ENCODE assay signal across 9 mouse cellular contexts in genomic region chr11:98699911-98700310, GRCm38 (mm10). TPM values are rescaled to one million over a fixed set of nuclear protein-coding genes. Genes with fewer than 3 reads are reported as not detected.
DNase-seq lines count a peak whose midpoint lies in the region; ATAC-seq lines count a peak whose summit lies in the region.
"Had no signal": no experiment of that assay in that cellular context is flagged by ENCODE, and none has a peak within 500 bp of the region (broad histone marks: within the 10 kb centered on the region; RNA-seq: fewer than 3 reads in every experiment).

No protein-coding gene starts in this region.

- ATAC-seq in kidney, embryonic 15.5 days (replicated peaks; ENCODE audit: low FRiP score), result 0 out of 2 replicates have a peak, but pooled peaks have one; percentile 34
- peak; percentile 19; the same call in 1 of the 2 replicates for ATAC-seq in liver, embryonic 13.5 days (ENCODE audit: low read depth)
- 0 out of 2 replicates have a peak, but pooled peaks have one; percentile 46 for ATAC-seq in neural tube, embryonic 15.5 days (ENCODE audit: low FRiP score)

- no peak overlapping the region for H3K27ac ChIP-seq in kidney, embryonic 15.5 days
- H3K27ac ChIP-seq in liver, embryonic 13.5 days, result no peak overlapping the region
- H3K27ac ChIP-seq in neural tube, embryonic 15.5 days (replicated peaks), result no peak overlapping the region

- H3K4me1 ChIP-seq in kidney, embryonic 15.5 days, result peaks cover 76% of the 10 kb centered on the region
- 0 out of 2 replicates have a peak, but pooled peaks cover 7% of the 10 kb centered on the region for H3K4me1 ChIP-seq in liver, embryonic 13.5 days (replicated peaks)
- H3K4me1 ChIP-seq in neural tube, embryonic 15.5 days, result no peaks in the 10 kb centered on the region

- WGBS in kidney, embryonic 15.5 days, result 28% methylated on average over 4 of the region's 4 CpGs
- 34% methylated on average over 4 of the region's 4 CpGs for WGBS in liver, embryonic 13.5 days (ENCODE audit: insufficient replicate concordance)
- 46% methylated on average over 4 of the region's 4 CpGs for WGBS in neural tube, embryonic 15.5 days

- peaks cover 21% of the 10 kb centered on the region for H3K36me3 ChIP-seq in kidney, embryonic 15.5 days
- H3K36me3 ChIP-seq in liver, embryonic 13.5 days, result peaks cover 26% of the 10 kb centered on the region
- peaks cover 25% of the 10 kb centered on the region for H3K36me3 ChIP-seq in neural tube, embryonic 15.5 days

- H3K9ac ChIP-seq in kidney, embryonic 15.5 days, result no peak overlapping the region
- H3K9ac ChIP-seq in liver, embryonic 13.5 days, result no peak overlapping the region
- no peak overlapping the region for H3K9ac ChIP-seq in neural tube, embryonic 15.5 days (replicated peaks)

- H3K9me3 ChIP-seq in kidney, embryonic 15.5 days (replicated peaks), result no peaks in the 10 kb centered on the region
- no peaks in the 10 kb centered on the region for H3K9me3 ChIP-seq in liver, embryonic 13.5 days (replicated peaks)
- H3K9me3 ChIP-seq in neural tube, embryonic 15.5 days (replicated peaks), result no peaks in the 10 kb centered on the region

- peak; percentile 66 for DNase-seq in A20 (ENCODE audit: low read depth, low spot score)
- peak; percentile 70 for DNase-seq in R1 (ENCODE audit: low read depth, low spot score)
- peak; percentile 86 to 91 for DNase-seq in cerebellum, postnatal 25 days
- peak; percentile 81 for DNase-seq in gastrocnemius, postnatal 10 days
- DNase-seq in liver, embryonic 13.5 days, result peak; percentile 64
- peak; percentile 75 for DNase-seq in thymus, postnatal 0 days (ENCODE audit: low spot score)

- no peak overlapping the region for H3K4me3 ChIP-seq in kidney, embryonic 15.5 days (replicated peaks)
- H3K4me3 ChIP-seq in liver, embryonic 13.5 days (replicated peaks), result no peak overlapping the region
- H3K4me3 ChIP-seq in neural tube, embryonic 15.5 days (replicated peaks), result no peak overlapping the region
- H3K4me3 ChIP-seq: erythroblast, embryonic 14.5 days had no signal

- no peaks in the 10 kb centered on the region for H3K27me3 ChIP-seq in kidney, embryonic 15.5 days
- no peaks in the 10 kb centered on the region for H3K27me3 ChIP-seq in liver, embryonic 13.5 days
- H3K27me3 ChIP-seq in neural tube, embryonic 15.5 days (replicated peaks), result no peaks in the 10 kb centered on the region

- no peak overlapping the region for H3K4me2 ChIP-seq in kidney, embryonic 15.5 days
- no peak overlapping the region for H3K4me2 ChIP-seq in liver, embryonic 13.5 days
- no peak overlapping the region for H3K4me2 ChIP-seq in neural tube, embryonic 15.5 days

RNA-seq across cellular contexts. Expression of gene Csf3, which starts 1.2 kb away (rescaled TPM):
- total RNA-seq in gastrocnemius, postnatal 10 days (2021), result not detected
- 0.23 TPM in 1 of 2 replicates, not detected in the other for polyA plus RNA-seq in kidney, embryonic 15.5 days (2015; fragmentation: Nextera tagmentation; extraction: Ambion mirVana)
- not detected in 2 replicates for polyA plus RNA-seq in liver, embryonic 13.5 days (2015; fragmentation: Nextera tagmentation; extraction: Ambion mirVana)
- not detected in 2 replicates for polyA plus RNA-seq in neural tube, embryonic 15.5 days (2015; fragmentation: Nextera tagmentation; extraction: Ambion mirVana)
- not detected in 2 replicates for polyA plus RNA-seq in thymus, postnatal 0 days (2015; fragmentation: Nextera tagmentation; extraction: Ambion mirVana)
- polyA plus RNA-seq: erythroblast, embryonic 14.5 days had no signal

RNA-seq across cellular contexts. Expression of gene Psmd3, which starts 17.6 kb away (rescaled TPM):
- total RNA-seq in gastrocnemius, postnatal 10 days (2021), result 100 to 1,000 TPM; 112 to 113 TPM
- polyA plus RNA-seq in kidney, embryonic 15.5 days (2015; fragmentation: Nextera tagmentation; extraction: Ambion mirVana), result 262 and 280 TPM in 2 replicates
- 143 and 151 TPM in 2 replicates for polyA plus RNA-seq in liver, embryonic 13.5 days (2015; fragmentation: Nextera tagmentation; extraction: Ambion mirVana)
- polyA plus RNA-seq in neural tube, embryonic 15.5 days (2015; fragmentation: Nextera tagmentation; extraction: Ambion mirVana), result 185 and 191 TPM in 2 replicates
- 211 and 224 TPM in 2 replicates for polyA plus RNA-seq in thymus, postnatal 0 days (2015; fragmentation: Nextera tagmentation; extraction: Ambion mirVana)

RNA-seq across cellular contexts. Expression of gene Med24, which starts 29.3 kb away (rescaled TPM):
- 10 to 100 TPM; 47.8 to 52.5 TPM for total RNA-seq in gastrocnemius, postnatal 10 days (2021)
- 58.2 and 64.7 TPM in 2 replicates for polyA plus RNA-seq in kidney, embryonic 15.5 days (2015; fragmentation: Nextera tagmentation; extraction: Ambion mirVana)
- polyA plus RNA-seq in liver, embryonic 13.5 days (2015; fragmentation: Nextera tagmentation; extraction: Ambion mirVana), result 27.6 and 36.0 TPM in 2 replicates
- 59.6 and 60.9 TPM in 2 replicates for polyA plus RNA-seq in neural tube, embryonic 15.5 days (2015; fragmentation: Nextera tagmentation; extraction: Ambion mirVana)
- 48.3 and 48.5 TPM in 2 replicates for polyA plus RNA-seq in thymus, postnatal 0 days (2015; fragmentation: Nextera tagmentation; extraction: Ambion mirVana)

RNA-seq across cellular contexts. Expression of gene Gsdma, which starts 35.8 kb away (rescaled TPM):
- not detected for total RNA-seq in gastrocnemius, postnatal 10 days (2021)
- polyA plus RNA-seq in kidney, embryonic 15.5 days (2015; fragmentation: Nextera tagmentation; extraction: Ambion mirVana), result 0.06 and 0.13 TPM in 2 replicates
- not detected in 2 replicates for polyA plus RNA-seq in liver, embryonic 13.5 days (2015; fragmentation: Nextera tagmentation; extraction: Ambion mirVana)
- 0.06 TPM in 1 of 2 replicates, not detected in the other for polyA plus RNA-seq in neural tube, embryonic 15.5 days (2015; fragmentation: Nextera tagmentation; extraction: Ambion mirVana)
- polyA plus RNA-seq in thymus, postnatal 0 days (2015; fragmentation: Nextera tagmentation; extraction: Ambion mirVana), result 0.49 and 0.80 TPM in 2 replicates
- polyA plus RNA-seq: erythroblast, embryonic 14.5 days had no signal

RNA-seq across cellular contexts. Expression of gene Thra, which starts 40.5 kb away (rescaled TPM):
- total RNA-seq in gastrocnemius, postnatal 10 days (2021), result 100 to 1,000 TPM; 149 to 169 TPM
- 21.7 and 26.9 TPM in 2 replicates for polyA plus RNA-seq in kidney, embryonic 15.5 days (2015; fragmentation: Nextera tagmentation; extraction: Ambion mirVana)
- polyA plus RNA-seq in liver, embryonic 13.5 days (2015; fragmentation: Nextera tagmentation; extraction: Ambion mirVana), result 8.8 and 9.8 TPM in 2 replicates
- 104 and 125 TPM in 2 replicates for polyA plus RNA-seq in neural tube, embryonic 15.5 days (2015; fragmentation: Nextera tagmentation; extraction: Ambion mirVana)
- 7.3 and 9.1 TPM in 2 replicates for polyA plus RNA-seq in thymus, postnatal 0 days (2015; fragmentation: Nextera tagmentation; extraction: Ambion mirVana)
